Comparison of ENCODE assay signal across 9 mouse cellular contexts in genomic region chr1:93755618-93756017, GRCm38 (mm10). TPM values are rescaled to one million over a fixed set of nuclear protein-coding genes. Genes with fewer than 3 reads are reported as not detected.
A peak's percentile ranks its signal among the peaks of the same experiment; 100 is the strongest.
DNase-seq lines count a peak whose midpoint lies in the region; ATAC-seq and TF ChIP-seq lines count a peak whose summit lies in the region.
"Had no signal": no experiment of that assay in that cellular context is flagged by ENCODE, and none has a peak within 500 bp of the region (broad histone marks: within the 10 kb centered on the region; RNA-seq: fewer than 3 reads in every experiment).

No protein-coding gene starts in this region.

- peak overlapping the region; percentile 97 for H3K4me2 ChIP-seq in liver, embryonic 11.5 days

- DNase-seq in cerebellum, adult 2 months, result no peak
- DNase-seq in cerebellum, adult 18-20 months, result no peak
- DNase-seq in testis, postnatal 10 days (ENCODE audit: low spot score), result no peak
- no peak for DNase-seq in liver, embryonic 11.5 days (ENCODE audit: low spot score)
- no peak for DNase-seq in urinary bladder, postnatal 25 days (ENCODE audit: low spot score)
- DNase-seq in cerebellum, postnatal 14 days, result no peak
- DNase-seq in gastrocnemius, adult 18-20 months (ENCODE audit: low spot score), result no peak
- DNase-seq: thymus, adult 18-20 months had no signal

- H3K36me3 ChIP-seq in testis, adult 2 months (ENCODE audit: control insufficient read depth, insufficient read depth, low read length), result no peaks in the 10 kb centered on the region; the same call in 1 of the 2 replicates
- H3K36me3 ChIP-seq in liver, embryonic 11.5 days (ENCODE audit: control insufficient read depth, insufficient read depth, low read length), result no peaks in the 10 kb centered on the region

- H3K4me1 ChIP-seq in cerebellum, adult 2 months (ENCODE audit: control insufficient read depth, insufficient read depth, low read length), result no peaks in the 10 kb centered on the region; the same call in 1 of the 2 replicates
- H3K4me1 ChIP-seq in testis, adult 2 months (ENCODE audit: control insufficient read depth, insufficient read depth, low read length), result peaks cover 6% of the 10 kb centered on the region
- H3K4me1 ChIP-seq in liver, embryonic 11.5 days (replicated peaks; ENCODE audit: control insufficient read depth, insufficient read depth, low read length), result peaks cover 18% of the 10 kb centered on the region

- ATAC-seq in liver, embryonic 11.5 days (replicated peaks; ENCODE audit: low FRiP score), result no peak

- TF ChIP-seq POLR2A in cerebellum, adult 2 months (IDR thresholded peaks at IDR 0.05; ENCODE audit: borderline replicate concordance, insufficient read depth, low read length), result no peak
- no peak for TF ChIP-seq POLR2A in testis, adult 2 months (IDR thresholded peaks at IDR 0.05; ENCODE audit: control insufficient read depth, low read depth, low read length)

- no peaks in the 10 kb centered on the region for H3K9me3 ChIP-seq in liver, embryonic 11.5 days (ENCODE audit: control insufficient read depth, low read length)

- H3K9ac ChIP-seq in liver, embryonic 11.5 days (ENCODE audit: low read depth, low read length), result peak overlapping the region; percentile 87

- H3K4me3 ChIP-seq in cerebellum, adult 2 months (replicated peaks; ENCODE audit: insufficient read depth, low read depth, low read length), result peak overlapping the region; percentile 74
- peak overlapping the region; percentile 94; the same call in 1 of the 2 replicates for H3K4me3 ChIP-seq in testis, adult 2 months (ENCODE audit: control insufficient read depth, low read depth, low read length)
- peak overlapping the region; percentile 93 for H3K4me3 ChIP-seq in liver, embryonic 11.5 days (ENCODE audit: low read depth, low read length)

- H3K27me3 ChIP-seq in cerebellum, adult 2 months (ENCODE audit: control insufficient read depth, insufficient read depth, low read length), result no peaks in the 10 kb centered on the region
- no peaks in the 10 kb centered on the region for H3K27me3 ChIP-seq in testis, adult 2 months (ENCODE audit: control insufficient read depth, insufficient read depth, low read length)
- H3K27me3 ChIP-seq in liver, embryonic 11.5 days (replicated peaks; ENCODE audit: control insufficient read depth, insufficient read depth, low read length), result no peaks in the 10 kb centered on the region

- no peak overlapping the region for H3K27ac ChIP-seq in cerebellum, adult 2 months (ENCODE audit: insufficient read depth, low read length)
- no peak overlapping the region for H3K27ac ChIP-seq in testis, adult 2 months (ENCODE audit: control insufficient read depth, insufficient read depth, low read depth, low read length)
- H3K27ac ChIP-seq in liver, embryonic 11.5 days (ENCODE audit: low read depth, low read length), result peak overlapping the region; percentile 83

- TF ChIP-seq CTCF in cerebellum, adult 2 months (IDR thresholded peaks at IDR 0.05; ENCODE audit: borderline replicate concordance, insufficient read depth, low read depth, low read length), result no peak
- TF ChIP-seq CTCF in testis, adult 2 months (IDR thresholded peaks at IDR 0.05; ENCODE audit: control insufficient read depth, insufficient read depth, insufficient replicate concordance, low read depth, low read length), result no peak

- WGBS in cerebellum, adult 2 months, result 14% methylated on average over 7 of the region's 7 CpGs
- 30% methylated on average over 7 of the region's 7 CpGs for WGBS in liver, embryonic 11.5 days

RNA-seq across cellular contexts. Expression of gene Thap4, which starts 1.0 kb away (rescaled TPM):
- polyA plus RNA-seq in cerebellum, adult 2 months (2012; rRNA removed), result 39.8 and 41.7 TPM in 2 replicates
- 261 and 291 TPM in 2 replicates for polyA plus RNA-seq in testis, adult 2 months (2012; rRNA removed)
- polyA plus RNA-seq in liver, embryonic 11.5 days (2014; fragmentation: Nextera tagmentation; extraction: Ambion mirVana), result 28.9 and 31.7 TPM in 2 replicates
- total RNA-seq in gastrocnemius, adult 18-20 months (2021), result 10 to 100 TPM; 77.0 to 87.1 TPM

RNA-seq across cellular contexts. Expression of gene Atg4b, which starts 4.3 kb away (rescaled TPM):
- 65.8 and 72.0 TPM in 2 replicates for polyA plus RNA-seq in cerebellum, adult 2 months (2012; rRNA removed)
- polyA plus RNA-seq in testis, adult 2 months (2012; rRNA removed), result 36.5 and 38.3 TPM in 2 replicates
- polyA plus RNA-seq in liver, embryonic 11.5 days (2014; fragmentation: Nextera tagmentation; extraction: Ambion mirVana), result 86.2 and 87.6 TPM in 2 replicates
- total RNA-seq in gastrocnemius, adult 18-20 months (2021), result 10 to 100 TPM; 26.4 to 26.5 TPM

RNA-seq across cellular contexts. Expression of gene Dtymk, which starts 46.1 kb away (rescaled TPM):
- polyA plus RNA-seq in cerebellum, adult 2 months (2012; rRNA removed), result 96.5 and 100 TPM in 2 replicates
- 80.9 and 81.9 TPM in 2 replicates for polyA plus RNA-seq in testis, adult 2 months (2012; rRNA removed)
- 297 and 324 TPM in 2 replicates for polyA plus RNA-seq in liver, embryonic 11.5 days (2014; fragmentation: Nextera tagmentation; extraction: Ambion mirVana)
- total RNA-seq in gastrocnemius, adult 18-20 months (2021), result 10 to 100 TPM; 15.1 to 16.1 TPM

RNA-seq across cellular contexts. Expression of gene Ing5, which starts 48.1 kb away (rescaled TPM):
- 7.5 TPM in 2 replicates for polyA plus RNA-seq in cerebellum, adult 2 months (2012; rRNA removed)
- 7.9 and 9.0 TPM in 2 replicates for polyA plus RNA-seq in testis, adult 2 months (2012; rRNA removed)
- polyA plus RNA-seq in liver, embryonic 11.5 days (2014; fragmentation: Nextera tagmentation; extraction: Ambion mirVana), result 23.1 and 24.2 TPM in 2 replicates
- total RNA-seq in gastrocnemius, adult 18-20 months (2021), result 1 to 10 TPM; 4.5 to 5.1 TPM
